Mouse (Mus musculus) lung, postnatal 36 days (tissue): ENCODE results near the gene Cyfip2.

ENCODE experiments used
- DNase-seq: peaks from one replicate; pipeline ENCODE4 v3.0.0; 2022; ENCODE audit warnings: mixed read lengths

Gene Cyfip2

GRCm38 (mm10) chr11:46273969-46274368 lies 38.7 kb downstream of the Cyfip2 start:
- DNase-seq, result no peak

GRCm38 (mm10) chr11:46272058-46272681 lies 40.5 kb downstream of the Cyfip2 start:
- no peak for DNase-seq

DNA sequence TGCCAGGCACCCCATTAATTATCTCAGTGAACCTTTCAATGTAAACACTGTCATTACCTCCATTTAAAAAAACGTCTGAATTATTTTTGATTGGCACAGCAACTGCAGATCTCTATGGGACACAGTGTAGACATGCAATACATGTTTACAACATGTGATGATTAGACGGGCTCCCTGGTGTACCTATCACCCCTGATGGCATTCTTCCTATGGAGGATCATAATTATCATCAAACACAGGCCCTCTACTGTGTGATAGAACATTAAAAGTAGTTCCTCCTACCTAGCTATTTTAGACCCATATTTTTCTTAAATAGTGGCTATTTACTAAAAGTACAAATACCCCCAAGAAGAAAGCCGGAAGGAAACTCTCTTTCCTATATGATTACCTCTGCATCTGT lies 42.8 kb downstream of the Cyfip2 start:
- no peak for DNase-seq

DNA sequence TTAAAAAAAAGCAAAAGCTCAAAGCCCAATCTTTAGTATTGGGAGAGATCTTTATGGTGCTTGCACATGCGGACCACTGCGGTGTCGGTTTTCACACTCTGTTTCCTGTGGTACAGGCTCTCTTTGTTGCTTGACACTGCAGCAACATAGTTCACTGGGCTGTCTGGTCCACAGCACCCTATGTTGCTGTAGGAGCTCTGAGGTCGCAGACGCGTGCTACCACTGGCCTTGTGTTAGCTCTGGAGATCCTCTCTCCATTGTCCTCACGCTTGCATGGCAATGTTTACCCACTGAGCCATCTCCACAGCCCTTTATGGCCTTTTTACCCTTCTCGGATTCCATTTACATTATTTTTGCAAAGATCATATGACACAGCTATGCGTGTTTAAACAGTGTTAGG lies 43.3 kb downstream of the Cyfip2 start:
- no peak for DNase-seq

DNA sequence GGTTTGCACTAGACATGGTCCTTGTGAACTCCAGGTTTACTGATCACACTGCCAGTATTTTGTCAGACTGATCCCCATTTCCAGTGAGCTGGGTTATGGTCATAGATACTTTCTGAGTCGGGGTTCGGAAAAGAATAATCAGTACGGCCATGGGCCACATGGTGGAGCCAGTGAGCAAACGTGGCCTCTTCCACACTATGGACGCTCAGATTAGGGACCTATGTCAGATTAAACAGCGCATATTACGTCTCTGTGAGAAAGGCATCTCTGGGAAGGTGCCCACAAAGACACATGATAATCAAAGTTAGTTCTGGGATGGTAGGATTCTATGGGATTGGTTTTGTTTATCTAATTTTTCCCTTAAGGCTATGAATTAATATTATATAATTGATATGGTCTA lies 43.7 kb downstream of the Cyfip2 start:
- peak; percentile 70 for DNase-seq

DNA sequence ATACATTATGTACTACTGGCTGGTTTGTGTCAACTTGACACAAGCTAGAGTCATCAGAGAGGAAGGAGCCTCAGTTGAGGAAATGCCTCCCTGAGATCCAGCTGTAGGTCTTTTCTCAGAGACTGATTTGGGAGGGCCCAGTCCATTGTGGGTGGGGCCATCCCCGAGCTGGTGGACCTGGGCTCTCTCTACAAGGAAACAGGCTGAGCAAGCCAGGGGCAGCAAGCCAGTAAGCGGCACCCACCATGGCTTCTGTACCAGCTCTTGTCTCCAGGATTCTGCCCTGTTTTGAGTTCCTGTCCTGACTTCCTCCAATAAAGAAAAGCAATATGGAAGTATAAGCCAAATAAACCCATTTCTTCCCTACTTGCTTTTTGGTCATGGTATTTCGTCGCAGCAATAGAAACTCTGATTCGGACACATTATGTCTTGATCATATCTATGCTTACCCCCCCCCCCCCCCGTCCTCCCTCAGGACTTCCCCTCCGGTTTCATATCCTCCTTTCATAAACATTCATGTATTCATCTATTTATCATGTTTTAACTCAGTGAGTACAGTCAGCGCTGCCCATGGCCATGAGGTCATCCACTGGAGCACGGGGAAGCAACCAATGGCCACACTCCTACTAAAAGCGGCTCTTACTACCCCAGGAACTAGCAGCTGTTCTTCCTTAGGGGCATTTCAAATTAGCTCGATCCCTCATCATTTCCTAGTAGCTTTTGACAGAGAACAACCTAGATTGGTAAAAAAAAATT lies 47.5 kb downstream of the Cyfip2 start:
- DNase-seq, result peak; percentile 7

DNA sequence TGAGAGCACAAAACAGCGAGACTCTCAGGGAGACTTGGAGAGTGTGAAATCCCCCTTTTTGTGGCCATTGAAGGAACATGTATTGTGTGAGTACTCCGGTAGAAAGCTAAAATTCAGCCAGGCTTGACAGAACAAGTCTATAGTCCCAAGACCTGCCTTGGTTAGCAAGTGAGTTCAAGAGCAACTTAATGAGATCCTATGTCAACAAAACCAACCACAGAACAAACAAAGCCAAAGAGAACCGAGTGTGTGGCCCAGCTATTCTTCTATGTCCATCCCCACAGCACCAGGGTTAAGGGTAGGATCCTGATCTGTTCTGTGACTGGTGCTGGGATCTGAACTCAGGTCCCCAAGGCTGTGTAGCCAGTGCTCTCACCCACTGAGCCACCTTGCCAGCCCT lies 48.1 kb downstream of the Cyfip2 start:
- peak; percentile 24 for DNase-seq

DNA sequence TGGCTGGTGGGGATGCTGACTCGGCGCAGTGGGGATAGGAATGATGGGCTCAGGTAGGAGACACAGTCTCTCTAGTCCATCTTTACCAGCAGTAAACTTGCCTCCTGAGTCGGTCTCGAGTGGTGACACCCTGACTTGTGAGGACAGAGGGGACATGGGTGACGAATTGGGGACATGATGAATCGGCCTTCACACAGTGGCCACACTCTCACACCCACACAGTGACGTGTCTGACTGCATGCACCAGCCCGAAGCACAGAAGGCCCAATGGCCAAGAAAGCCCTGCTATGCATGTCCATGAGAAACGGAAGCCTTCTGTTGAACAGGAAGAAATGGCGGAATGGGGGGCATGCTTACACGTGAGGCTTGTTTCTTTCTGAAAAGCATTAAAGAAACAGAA lies 49.4 kb downstream of the Cyfip2 start:
- DNase-seq, result no peak

GRCm38 (mm10) chr11:46262854-46263253 lies 49.8 kb downstream of the Cyfip2 start:
- DNase-seq, result no peak

DNA sequence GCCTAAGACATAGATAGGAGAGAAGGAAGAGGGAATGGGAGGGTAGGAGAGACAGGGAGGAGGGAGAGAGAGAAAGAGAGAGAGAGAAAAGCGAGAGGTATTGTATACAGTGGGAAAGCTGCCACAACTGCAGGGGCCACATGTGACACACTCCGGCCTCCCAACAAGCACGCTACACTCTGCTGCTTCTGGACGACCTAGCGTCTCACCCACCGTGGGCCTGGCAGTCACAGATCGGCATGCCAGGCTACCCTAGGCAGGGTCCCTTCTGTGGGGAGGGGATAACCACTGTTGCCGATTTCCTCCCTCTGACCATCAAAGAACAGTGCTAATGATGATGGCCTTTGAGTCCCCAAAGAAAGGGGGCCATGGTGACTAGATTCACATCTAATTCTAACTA lies 53.9 kb downstream of the Cyfip2 start:
- no peak for DNase-seq

DNA sequence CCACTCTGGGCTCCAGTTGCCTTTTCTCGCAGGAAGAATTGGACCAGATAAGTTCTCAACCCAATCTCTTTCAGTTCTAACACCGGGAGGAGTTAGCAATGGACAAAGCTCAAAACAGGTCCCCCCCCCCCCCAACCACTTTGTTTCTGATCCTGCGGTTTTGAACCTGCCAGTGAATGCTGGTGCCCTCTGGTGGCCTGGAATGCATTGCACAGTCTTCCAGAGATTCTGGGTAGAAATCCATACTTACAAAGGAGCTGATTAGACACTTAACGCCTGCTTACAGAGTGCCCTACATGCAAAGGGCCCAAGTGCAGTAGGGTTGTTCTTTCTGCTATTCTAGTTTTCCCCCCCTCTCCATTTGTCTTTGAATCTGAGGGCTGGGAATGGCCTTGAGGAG lies 54.5 kb downstream of the Cyfip2 start:
- peak; percentile 27 for DNase-seq

GRCm38 (mm10) chr11:46255291-46255690 lies 57.4 kb downstream of the Cyfip2 start:
- no peak for DNase-seq

DNA sequence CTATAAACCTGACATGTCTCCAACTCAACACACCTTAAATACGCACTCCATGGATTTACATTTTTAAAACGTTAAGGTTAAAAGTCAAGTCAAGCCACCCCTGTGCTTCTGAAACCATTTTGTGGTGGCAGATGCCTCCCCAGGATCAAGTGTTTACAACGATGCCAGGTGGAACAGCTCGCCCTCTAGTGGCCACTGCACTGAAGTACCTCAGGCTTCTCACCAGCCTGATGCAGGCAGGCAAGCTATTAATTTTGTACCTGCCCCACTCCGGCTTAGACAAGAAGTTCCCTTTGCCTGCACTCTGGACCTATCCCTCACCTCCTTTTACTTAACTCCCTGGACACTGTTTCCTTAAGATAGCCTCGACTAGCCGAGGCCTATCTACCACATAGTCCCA lies 60.7 kb downstream of the Cyfip2 start:
- peak; percentile 74 for DNase-seq

GRCm38 (mm10) chr11:46248352-46248751 lies 64.3 kb downstream of the Cyfip2 start:
- no peak for DNase-seq

- no peak for DNase-seq
Observed at GRCm38 (mm10) chr11:46246393-46246792, 66.3 kb downstream of the Cyfip2 start.

DNA sequence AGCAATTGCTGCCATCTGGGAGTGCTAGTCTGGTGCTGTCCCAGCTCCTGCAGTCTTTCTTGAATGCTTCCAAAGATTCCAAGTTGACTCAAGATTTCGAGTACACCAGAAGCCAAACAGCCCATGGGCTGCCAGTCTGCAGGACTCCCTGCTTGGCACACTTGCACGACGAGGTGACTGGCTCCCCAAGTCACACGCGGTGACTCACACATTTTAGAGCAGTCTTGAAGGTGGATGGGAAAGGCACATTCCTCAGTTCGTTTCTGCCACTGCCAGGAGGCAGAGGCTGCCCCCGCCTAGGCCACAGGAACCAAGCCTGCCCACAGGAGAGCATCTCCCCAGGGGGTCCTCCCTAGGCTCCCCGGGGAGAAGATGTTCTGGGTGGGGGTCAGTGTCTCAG lies 66.7 kb downstream of the Cyfip2 start:
- peak; percentile 7 for DNase-seq

DNA sequence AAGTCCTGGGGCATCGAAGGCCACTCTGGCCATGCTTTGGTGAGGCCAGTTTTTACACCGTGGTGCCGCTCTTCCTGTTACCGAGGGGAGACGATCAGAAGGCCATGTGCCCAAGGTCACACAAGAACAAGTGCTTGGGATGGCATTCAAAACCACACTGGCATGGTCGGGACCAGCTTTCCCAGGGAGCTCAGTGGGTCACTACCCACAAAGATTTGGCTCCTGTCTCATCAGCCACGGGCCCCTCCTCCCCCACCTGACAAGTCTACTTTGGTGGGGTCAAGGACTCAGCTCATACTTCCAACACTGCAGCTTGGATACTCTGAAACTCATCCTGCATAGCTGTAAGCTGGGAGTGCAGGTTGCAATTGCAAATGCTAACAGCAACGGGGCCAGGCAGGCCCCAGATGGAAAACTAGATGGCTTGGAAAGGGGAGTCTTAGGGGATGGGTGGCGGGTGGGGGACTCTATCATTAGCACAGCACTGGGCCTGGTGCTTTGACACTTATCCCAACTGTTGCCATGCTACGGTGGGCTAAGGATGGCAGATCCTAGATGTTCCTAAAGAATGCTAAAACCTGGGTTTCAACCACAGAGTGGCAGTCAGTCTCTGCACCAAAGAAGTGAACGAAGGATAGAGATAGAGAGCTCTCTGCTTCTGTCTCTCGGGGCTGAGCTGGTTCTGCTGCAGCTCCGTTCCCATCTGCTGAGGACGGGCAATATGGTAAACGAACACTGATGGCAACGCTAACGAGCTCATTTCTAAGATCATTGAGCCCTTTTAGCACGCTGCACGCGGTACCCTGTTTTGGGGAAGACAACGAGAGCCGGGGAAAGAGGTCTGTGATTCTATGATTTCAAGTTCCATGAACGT lies 67.7 kb downstream of the Cyfip2 start:
- DNase-seq, result no peak

GRCm38 (mm10) chr11:46241985-46242384 lies 70.7 kb downstream of the Cyfip2 start:
- no peak for DNase-seq

GRCm38 (mm10) chr11:46241150-46241673 lies 71.4 kb downstream of the Cyfip2 start:
- no peak for DNase-seq

DNA sequence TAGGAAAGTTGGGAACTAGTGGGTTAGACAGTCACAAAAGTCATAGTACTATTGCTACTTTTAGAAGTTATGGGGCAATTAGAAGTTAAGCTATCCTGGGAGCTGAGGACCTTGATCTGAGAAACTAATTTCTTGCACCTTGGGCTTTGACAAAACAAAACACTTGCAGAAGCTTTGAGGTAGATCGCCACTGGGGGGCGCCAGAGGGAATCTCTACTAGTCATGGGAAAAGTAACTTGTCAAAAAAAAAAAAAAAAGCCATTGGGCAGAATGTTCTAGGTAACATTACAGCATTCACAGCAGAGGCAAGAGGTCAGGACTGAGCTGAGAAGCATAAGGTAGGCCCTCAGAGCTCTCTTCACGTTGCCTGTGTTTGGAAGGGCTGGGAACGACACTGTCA lies 75.7 kb downstream of the Cyfip2 start:
- peak; percentile 87 for DNase-seq

- DNase-seq, result no peak
Observed at GRCm38 (mm10) chr11:46235334-46235733, 77.3 kb downstream of the Cyfip2 start, which contains the start of gene Fndc9. Gene Fndc9, plus strand, starts transcription at chr11:46235531.

DNA sequence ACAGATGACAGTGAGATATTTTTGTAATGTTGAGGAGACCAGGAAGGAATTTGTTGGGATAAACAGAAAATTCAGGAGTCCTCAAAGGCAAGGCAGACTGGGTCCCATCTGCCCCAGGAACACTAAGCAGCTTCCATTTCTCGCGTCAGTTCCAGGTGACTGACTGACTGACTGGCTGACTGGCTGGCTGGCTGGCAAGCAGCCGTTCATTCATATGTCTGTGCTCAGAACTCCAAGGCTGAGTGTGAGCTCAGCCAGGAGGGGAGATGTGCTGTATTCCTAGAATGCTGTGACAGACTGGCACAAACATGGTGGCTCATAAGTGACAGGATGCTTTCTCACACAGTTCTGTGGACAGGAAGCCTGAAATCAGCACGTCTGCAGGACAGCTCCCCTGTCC lies 78.7 kb downstream of the Cyfip2 start:
- DNase-seq, result no peak

DNA sequence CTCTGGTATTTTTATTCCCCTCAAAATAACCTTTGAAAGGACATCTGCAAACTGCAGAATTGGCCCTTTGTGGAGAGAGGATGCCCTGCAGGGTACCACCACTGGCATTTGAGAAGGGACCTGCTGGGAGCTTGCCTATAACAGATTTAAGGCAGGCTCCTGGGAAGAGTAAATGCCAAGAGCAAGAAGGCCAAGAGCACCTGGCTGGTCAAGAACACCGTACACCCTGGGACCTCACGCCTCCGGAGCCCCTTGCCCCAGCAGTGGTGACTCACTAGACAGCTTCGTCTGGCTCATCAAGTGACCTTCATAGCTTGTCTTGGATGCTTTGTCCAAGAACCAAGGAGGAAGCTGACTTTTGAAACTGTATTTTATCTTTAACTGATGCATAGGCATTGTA lies 79.9 kb downstream of the Cyfip2 start:
- no peak for DNase-seq
